Mouse (Mus musculus): Measurements from ENCODE around the gene Myh2. TPM values are rescaled to one million over a fixed set of nuclear protein-coding genes. Genes with fewer than 3 reads are reported as not detected.

Myh2 gene
- polyA plus RNA-seq, 1 experiment from 2014 or later = 0.04 TPM

DNA sequence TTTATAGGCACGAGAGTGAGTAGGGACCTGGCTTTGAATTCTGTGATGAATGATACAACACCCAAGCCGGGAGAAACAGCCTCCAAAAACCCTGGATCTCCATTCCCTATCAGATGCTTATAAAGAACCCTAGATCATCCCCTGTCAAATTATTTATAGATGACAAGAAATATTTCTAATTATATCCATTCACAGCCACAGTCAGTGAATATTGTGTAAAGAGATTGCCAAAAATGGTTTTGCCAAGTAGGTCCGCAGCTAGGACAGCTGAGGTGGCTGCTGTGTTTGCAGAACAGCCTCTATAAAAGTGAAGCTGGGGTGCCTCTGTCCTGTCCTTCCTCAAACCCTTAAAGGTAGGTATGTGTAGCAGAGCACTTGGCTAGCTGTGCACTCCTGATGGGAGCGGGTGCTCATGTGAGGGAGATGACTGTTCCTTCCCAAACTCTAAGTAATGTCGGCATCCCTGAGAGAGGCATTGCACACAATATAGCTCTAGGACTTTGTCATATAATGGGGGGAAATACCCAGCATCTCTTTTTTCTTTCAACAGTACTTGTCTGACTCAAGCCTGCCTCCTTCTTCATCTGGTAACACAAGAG, 66.8 kb downstream of the Myh2 start, which contains the start of gene Myh4:
Myh4 (plus strand) TSS at position 549 of the 599 bp plus-strand sequence.
- H3K9me3 ChIP-seq (ENCODE audit: control insufficient read depth, low read length) = no peaks in the 10 kb centered on the region
- H3K27ac ChIP-seq (ENCODE audit: low read depth, low read length) = no peak within 1 kb of the TSS
- no peaks in the 10 kb centered on the region for H3K36me3 ChIP-seq (ENCODE audit: control insufficient read depth, insufficient read depth, low read length)
- H3K4me2 ChIP-seq (ENCODE audit: low read depth) = no peak within 1 kb of the TSS
- no peak within 1 kb of the TSS for H3K9ac ChIP-seq (ENCODE audit: low read length)
- WGBS = 79% methylated on average over 5 of the region's 5 CpGs
- no peaks in the 10 kb centered on the region for H3K27me3 ChIP-seq (ENCODE audit: control insufficient read depth, insufficient read depth, low read length)
- H3K4me1 ChIP-seq (ENCODE audit: control insufficient read depth, insufficient read depth, low read length) = no peaks in the 10 kb centered on the region
- DNase-seq (ENCODE audit: low spot score) (no peak), ATAC-seq (ENCODE audit: insufficient read depth, low FRiP score, low TSS enrichment) (no peak)
- no peak within 1 kb of the TSS for H3K4me3 ChIP-seq (ENCODE audit: low read depth, low read length)

DNA sequence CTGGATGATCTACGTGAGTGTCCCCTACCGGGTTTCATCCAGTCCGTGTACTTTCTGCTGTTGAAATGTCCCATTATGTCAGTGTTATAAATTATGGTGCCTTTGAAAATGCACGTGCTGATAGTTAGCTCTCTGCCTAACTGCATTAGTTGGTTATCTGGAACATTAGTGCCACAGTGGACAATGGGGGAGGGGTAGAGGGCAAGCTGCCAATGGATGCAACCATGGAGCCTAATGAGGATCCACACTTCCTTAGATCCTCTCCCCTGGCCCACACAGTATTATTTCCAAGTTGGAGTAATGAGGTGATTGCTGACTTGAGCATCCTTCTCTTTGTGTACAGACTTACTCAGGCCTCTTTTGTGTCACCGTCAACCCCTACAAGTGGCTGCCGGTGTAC, 70.2 kb downstream of the Myh2 start:
- H3K9ac ChIP-seq (ENCODE audit: low read length) = no peak overlapping the region
- H3K27me3 ChIP-seq (ENCODE audit: control insufficient read depth, insufficient read depth, low read length) = no peaks in the 10 kb centered on the region
- no peak overlapping the region for H3K27ac ChIP-seq (ENCODE audit: low read depth, low read length)
- H3K36me3 ChIP-seq (ENCODE audit: control insufficient read depth, insufficient read depth, low read length) = no peaks in the 10 kb centered on the region
- H3K9me3 ChIP-seq (ENCODE audit: control insufficient read depth, low read length) = no peaks in the 10 kb centered on the region
- no peak for DNase-seq (ENCODE audit: low spot score)
- 87% methylated on average over 6 of the region's 6 CpGs for WGBS
- no peaks in the 10 kb centered on the region for H3K4me1 ChIP-seq (ENCODE audit: control insufficient read depth, insufficient read depth, low read length)
- no peak for ATAC-seq (ENCODE audit: insufficient read depth, low FRiP score, low TSS enrichment)
- H3K4me2 ChIP-seq (ENCODE audit: low read depth) = no peak overlapping the region
- no peak overlapping the region for H3K4me3 ChIP-seq (ENCODE audit: low read depth, low read length)

Other genes with a start within 250 kb of the Myh2 start
- gene Tmem238l, start 214.4 kb upstream of the Myh2 start, polyA plus RNA-seq (2014; fragmentation: Nextera tagmentation; extraction: Ambion mirVana) = not detected in 2 replicates
- 0.69 and 1.1 TPM in 2 replicates for gene Tmem220, start 145.9 kb upstream of the Myh2 start, polyA plus RNA-seq (2014; fragmentation: Nextera tagmentation; extraction: Ambion mirVana)
- 37.4 and 40.6 TPM in 2 replicates for gene Adprm, start 118.4 kb upstream of the Myh2 start, polyA plus RNA-seq (2014; fragmentation: Nextera tagmentation; extraction: Ambion mirVana)
- gene Sco1, start 118.4 kb upstream of the Myh2 start, polyA plus RNA-seq (2014; fragmentation: Nextera tagmentation; extraction: Ambion mirVana) = 18.6 and 19.1 TPM in 2 replicates
- 29.9 and 32.0 TPM in 2 replicates for gene Myh3, start 92.7 kb upstream of the Myh2 start, polyA plus RNA-seq (2014; fragmentation: Nextera tagmentation; extraction: Ambion mirVana)
- gene Myh1, start 29.0 kb downstream of the Myh2 start, polyA plus RNA-seq (2014; fragmentation: Nextera tagmentation; extraction: Ambion mirVana) = 0.07 and 0.08 TPM in 2 replicates
- gene Myh4, start 67.0 kb downstream of the Myh2 start, polyA plus RNA-seq (2014; fragmentation: Nextera tagmentation; extraction: Ambion mirVana) = 0.16 and 0.20 TPM in 2 replicates
- 2.4 and 2.8 TPM in 2 replicates for gene Myh8, start 106.1 kb downstream of the Myh2 start, polyA plus RNA-seq (2014; fragmentation: Nextera tagmentation; extraction: Ambion mirVana)
- gene Myh13, start 150.6 kb downstream of the Myh2 start, polyA plus RNA-seq (2014; fragmentation: Nextera tagmentation; extraction: Ambion mirVana) = 0.38 TPM in 1 of 2 replicates, not detected in the other

All from neural tube, embryonic 11.5 days (tissue).